Mouse (Mus musculus) Patski (cell line): Measurements from ENCODE around the gene Fbxl20. TPM values are rescaled to one million over a fixed set of nuclear protein-coding genes. Genes with fewer than 3 reads are reported as not detected.

Experiments used
- ATAC-seq: fragments of 100-300 bp; one replicate; pipeline ENCODE4 v1.8.0; 2021
- CTCF ChIA-PET: fragments of 350-600 bp; sonication (Branson Sonifier 250); formaldehyde crosslinking; loops from one replicate; lab custom pipeline; 2022; ENCODE audit warnings: inconsistent platforms; lab: Charles Lee
- POLR2A ChIA-PET: fragments of 350-600 bp; sonication (Branson Sonifier 250); formaldehyde crosslinking; loops from one replicate; lab custom pipeline; 2022; ENCODE audit warnings: antibody characterized with exemption, inconsistent platforms; lab: Charles Lee
- DNase-seq: peaks from one replicate; pipeline ENCODE4 v3.0.0-alpha.2; 2011; ENCODE audit warnings: low read depth, low spot score
- H3K27me3 ChIP-seq: fragments of 371-371 bp; one replicate; pipeline ENCODE4 v1.5.1; 2021
- CTCF ChIP-seq: fragments of 100-300 bp; IDR thresholded peaks from one replicate; pipeline ENCODE4 v1.5.1; 2021
- in situ Hi-C: fragments of 300-500 bp; cut with MboI; formaldehyde crosslinking; loops from 3 replicates; pipeline ENCODE4 v1.11.1; 2018; ENCODE audit warnings: low pct_unique_long_range_greater_than_20kb, mixed read lengths
- polyA plus RNA-seq: library from polyadenylated mRNA; unstranded; gene quantifications from one replicate; pipeline ENCODE4 v1.2.3, GENCODE M21; 2021

The Fbxl20 gene
- polyA plus RNA-seq, 1 experiment from 2014 or later, result 21.8 TPM

GRCm38 (mm10) chr11:98090583-98090982 lies 59.6 kb downstream of the Fbxl20 start:
- in situ Hi-C loops, result no loop called here
- ATAC-seq, result no peak
- DNase-seq, result no peak

GRCm38 (mm10) chr11:98088224-98088623 lies 62.0 kb downstream of the Fbxl20 start:
- TF ChIP-seq CTCF, result no peak
- in situ Hi-C loops, result no loop called here
- DNase-seq (no peak), ATAC-seq (no peak)
- ChIA-PET CTCF (no interaction called here), POLR2A (no interaction called here)
- H3K27me3 ChIP-seq, result no peaks in the 10 kb centered on the region

More at GRCm38 (mm10) chr11:98090583-98090982, 59.6 kb downstream of the Fbxl20 start:
- no peak for TF ChIP-seq CTCF
- CTCF ChIA-PET, result interaction anchor here (1.1 kb wide), 1 partner anchor 10 kb away, joined by 3 read pairs; no protein-coding TSS in a partner anchor
- H3K27me3 ChIP-seq, result no peaks in the 10 kb centered on the region
- POLR2A ChIA-PET, result no interaction called here

DNA sequence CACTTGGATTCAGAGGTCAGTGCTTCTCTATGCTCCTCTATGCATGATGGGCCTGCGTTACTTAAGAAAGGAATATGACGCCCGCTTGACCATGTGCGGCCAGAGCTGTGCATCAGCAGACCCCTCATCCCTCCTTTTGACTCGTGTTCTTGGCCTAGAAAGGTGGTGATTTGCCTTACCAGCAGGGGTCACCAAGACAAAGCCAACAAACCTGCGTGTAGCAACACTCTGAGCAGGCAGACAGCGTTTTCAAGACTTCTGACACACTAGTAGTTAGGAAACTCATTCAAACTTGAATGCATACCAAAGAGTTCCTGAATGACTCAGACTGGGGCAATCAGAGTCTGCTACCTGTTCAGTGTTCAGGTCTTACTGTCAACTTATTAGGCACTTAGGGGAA lies 63.6 kb downstream of the Fbxl20 start:
- POLR2A ChIA-PET, result no interaction called here
- TF ChIP-seq CTCF, result no peak
- CTCF ChIA-PET, result interaction anchor here (1.3 kb wide), 1 partner anchor 11 kb away, joined by 3 read pairs; no protein-coding TSS in a partner anchor
- H3K27me3 ChIP-seq, result no peaks in the 10 kb centered on the region
- in situ Hi-C loops, result no loop called here
- DNase-seq (no peak), ATAC-seq (no peak)

- no peaks in the 10 kb centered on the region for H3K27me3 ChIP-seq
- in situ Hi-C loops, result no loop called here
- DNase-seq (no peak), ATAC-seq (no peak)
- CTCF ChIA-PET, result interaction anchor here (1.3 kb wide), 1 partner anchor 10 kb away, joined by 3 read pairs; no protein-coding TSS in a partner anchor
- POLR2A ChIA-PET, result no interaction called here
- no peak for TF ChIP-seq CTCF
Measured at GRCm38 (mm10) chr11:98086141-98086540, 64.1 kb downstream of the Fbxl20 start.

DNA sequence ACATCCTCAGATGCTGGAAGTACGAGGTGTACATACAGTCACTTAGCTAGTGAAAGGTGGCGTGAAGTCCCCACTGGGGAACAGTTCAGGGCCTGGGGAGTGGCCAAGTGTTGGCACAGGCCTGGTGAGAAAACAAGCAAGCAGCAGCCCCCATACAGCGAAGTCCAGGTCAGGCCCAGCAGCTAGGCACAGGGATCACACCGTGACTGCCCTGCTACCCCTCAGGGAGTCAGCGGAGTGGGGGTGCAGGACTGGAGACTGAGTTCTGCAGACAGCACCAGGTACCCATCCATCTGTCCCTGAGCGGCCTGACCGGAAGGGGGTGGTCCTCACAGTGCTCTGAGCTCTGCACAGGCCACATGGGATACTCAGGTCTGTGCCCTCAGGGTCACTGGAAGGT lies 67.5 kb downstream of the Fbxl20 start:
- POLR2A ChIA-PET, result no interaction called here
- H3K27me3 ChIP-seq, result no peaks in the 10 kb centered on the region
- no peak for DNase-seq
- in situ Hi-C loops, result no loop called here
- TF ChIP-seq CTCF, result no peak
- ATAC-seq, result no peak
- CTCF ChIA-PET, result interaction anchor here (1.0 kb wide), 1 partner anchor 52 kb away, joined by 3 read pairs; no protein-coding TSS in a partner anchor

- in situ Hi-C loops, result no loop called here
- ChIA-PET POLR2A (no interaction called here), CTCF (no interaction called here)
- DNase-seq (no peak), ATAC-seq (no peak)
- no peak for TF ChIP-seq CTCF
- no peaks in the 10 kb centered on the region for H3K27me3 ChIP-seq
Measured at GRCm38 (mm10) chr11:98080450-98080849, 69.8 kb downstream of the Fbxl20 start.

DNA sequence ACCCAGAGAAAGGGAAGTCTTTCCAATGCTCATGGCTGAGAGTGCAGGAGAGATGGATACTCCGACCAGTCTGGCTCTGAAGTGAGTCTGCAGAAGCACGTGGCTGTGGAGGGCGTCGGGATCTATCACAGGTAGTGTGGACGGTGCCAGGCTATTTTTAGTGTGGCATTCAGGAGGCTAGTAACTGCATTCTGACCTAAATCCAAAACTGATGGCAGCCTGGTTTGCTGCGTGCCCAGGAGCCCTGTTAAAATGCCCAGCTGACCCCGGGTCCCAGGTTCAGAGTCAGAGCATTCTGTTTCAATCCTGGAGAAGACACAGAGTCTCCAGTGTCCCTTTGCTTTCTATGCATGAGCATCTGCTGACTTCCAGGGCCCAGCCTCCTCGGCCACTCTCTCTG lies 73.1 kb downstream of the Fbxl20 start:
- in situ Hi-C loops, result loop anchor here (5.0 kb wide), 1 partner anchor 45 kb away; no protein-coding TSS in a partner anchor
- H3K27me3 ChIP-seq, result no peaks in the 10 kb centered on the region
- DNase-seq (no peak), ATAC-seq (no peak)
- no peak for TF ChIP-seq CTCF
- ChIA-PET CTCF (interaction anchor here (0.9 kb wide), 1 partner anchor 46 kb away, joined by 4 read pairs; no protein-coding TSS in a partner anchor), POLR2A (no interaction called here)

DNA sequence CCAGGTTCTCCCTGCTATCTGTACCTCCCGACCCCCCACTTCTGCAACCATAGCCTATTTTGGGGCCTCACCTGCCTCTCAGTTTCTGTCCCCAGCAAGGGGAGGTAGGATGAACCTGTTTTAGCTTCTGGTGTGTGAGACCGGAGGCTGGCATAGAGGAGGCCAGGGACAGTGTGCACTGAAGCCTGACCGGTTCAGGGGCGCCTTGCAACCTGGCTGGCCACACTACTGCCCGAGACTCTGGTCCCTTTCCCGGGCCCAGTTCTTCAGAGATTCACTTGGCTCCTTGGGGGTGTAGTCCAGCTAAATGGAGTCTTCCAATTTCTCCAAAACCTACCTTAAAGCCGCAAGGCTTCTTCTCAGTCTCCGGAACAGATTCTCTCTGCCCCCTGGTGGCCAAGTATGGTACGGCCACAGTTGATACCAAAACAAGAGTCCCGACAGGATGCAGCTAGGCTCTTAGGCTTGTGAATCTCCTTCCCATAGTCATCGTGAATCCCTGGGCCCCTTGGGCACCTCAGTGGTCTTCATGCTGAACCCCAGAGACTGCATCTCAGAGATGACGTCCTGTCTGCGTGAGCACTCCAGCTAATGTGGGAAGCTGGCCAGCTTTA lies 74.9 kb downstream of the Fbxl20 start:
- no peaks in the 10 kb centered on the region for H3K27me3 ChIP-seq
- TF ChIP-seq CTCF, result peak; percentile 95
- CTCF ChIA-PET, result interaction anchor here (0.6 to 2.8 kb wide), 9 partner anchors 11 to 76 kb away, joined by 3 to 35 read pairs (median 5); no protein-coding TSS in a partner anchor
- DNase-seq, result peak; percentile 38
- POLR2A ChIA-PET, result interaction anchor here (0.6 to 1.9 kb wide), 3 partner anchors 44 to 234 kb away, joined by 3 to 7 read pairs (median 4); no protein-coding TSS in a partner anchor
- ATAC-seq, result no peak
- in situ Hi-C loops, result loop anchor here (5.0 kb wide), 1 partner anchor 43 kb away; no protein-coding TSS in a partner anchor

GRCm38 (mm10) chr11:98073442-98073841 lies 76.8 kb downstream of the Fbxl20 start:
- no peak for TF ChIP-seq CTCF
- H3K27me3 ChIP-seq, result no peaks in the 10 kb centered on the region
- ChIA-PET CTCF (no interaction called here), POLR2A (no interaction called here)
- DNase-seq (no peak), ATAC-seq (no peak)
- in situ Hi-C loops, result no loop called here

DNA sequence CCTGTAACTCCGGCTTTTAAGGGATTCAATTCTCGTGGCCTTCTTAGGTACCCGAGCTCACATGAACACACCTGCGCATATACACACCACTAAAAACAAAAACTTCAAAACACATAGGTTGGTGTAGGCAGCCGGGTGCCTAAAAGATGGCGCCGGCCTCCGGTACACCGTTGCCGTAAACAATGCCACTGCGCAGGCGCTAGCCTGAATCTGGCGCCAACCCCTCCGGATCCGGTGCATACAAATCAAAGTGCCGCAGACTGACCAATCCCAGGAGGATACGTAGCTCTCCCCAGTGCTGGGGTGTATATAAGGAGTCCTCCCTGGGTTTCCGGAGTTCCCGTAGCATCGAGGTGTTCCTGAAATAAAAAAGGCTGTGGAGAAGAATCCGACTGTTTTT lies 82.9 kb downstream of the Fbxl20 start:
- CTCF ChIA-PET, result no interaction called here
- in situ Hi-C loops, result no loop called here
- no peak for TF ChIP-seq CTCF
- ATAC-seq (no peak), DNase-seq (no peak)
- POLR2A ChIA-PET, result no interaction called here
- H3K27me3 ChIP-seq, result no peaks in the 10 kb centered on the region

DNA sequence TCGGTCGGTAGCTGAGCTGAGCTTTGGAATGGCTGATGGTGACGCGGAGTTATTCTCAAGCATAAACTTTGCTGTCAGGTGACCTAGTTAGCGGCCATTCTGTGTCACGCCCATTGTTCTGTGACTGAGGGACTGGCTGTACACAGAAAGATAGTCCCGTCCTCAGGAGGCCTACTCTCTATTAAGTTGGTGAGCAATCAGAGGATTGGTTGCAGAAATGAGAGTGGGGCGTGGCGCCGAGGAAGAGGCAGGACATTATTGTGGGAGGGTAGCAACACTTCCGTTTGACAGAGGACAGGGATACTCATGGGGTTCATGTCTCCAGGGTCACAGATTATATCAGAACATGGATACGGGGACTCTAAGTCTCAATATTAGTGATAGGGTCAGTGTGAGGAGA lies 84.0 kb downstream of the Fbxl20 start:
- TF ChIP-seq CTCF, result no peak
- ATAC-seq (no peak), DNase-seq (no peak)
- CTCF ChIA-PET, result no interaction called here
- in situ Hi-C loops, result no loop called here
- no peaks in the 10 kb centered on the region for H3K27me3 ChIP-seq
- POLR2A ChIA-PET, result no interaction called here
